Mouse (Mus musculus) limb, embryonic 12.5 days (tissue): ENCODE measurements around the gene Alkbh2. TPM values are rescaled to one million over a fixed set of nuclear protein-coding genes. Genes with fewer than 3 reads are reported as not detected.

Experiments
- ATAC-seq: fragments of 200-750 bp; cut with Nextera tagmentation; 2 replicates; pipeline ENCODE4 v1.8.0; 2017; ENCODE audit warnings: low read depth, moderate TSS enrichment; ENCODE audit not compliant: insufficient number of reproducible peaks, insufficient read depth, low FRiP score, low TSS enrichment
- H3K27ac ChIP-seq: fragments of 300-500 bp; sonication (generic); 2 replicates; pipeline ENCODE4 v1.5.1; 2016; ENCODE audit warnings: mild to moderate bottlenecking, moderate library complexity
- H3K27me3 ChIP-seq: fragments of 300-500 bp; sonication (generic); 2 replicates; pipeline ENCODE4 v1.6.1; 2016; ENCODE audit warnings: mild to moderate bottlenecking, moderate library complexity
- H3K36me3 ChIP-seq: fragments of 300-500 bp; sonication (generic); 2 replicates; pipeline ENCODE4 v1.6.1; 2016; ENCODE audit warnings: mild to moderate bottlenecking, moderate library complexity
- H3K4me1 ChIP-seq: fragments of 300-500 bp; sonication (generic); replicated peaks from 2 replicates; pipeline ENCODE4 v1.6.1; 2016
- H3K4me2 ChIP-seq: fragments of 300-500 bp; sonication (generic); 2 replicates; pipeline ENCODE4 v1.6.1; 2016; ENCODE audit warnings: mild to moderate bottlenecking, moderate library complexity
- H3K4me3 ChIP-seq: fragments of 300-500 bp; sonication (generic); replicated peaks from 2 replicates; pipeline ENCODE4 v1.5.1; 2016; ENCODE audit warnings: mild to moderate bottlenecking
- H3K9ac ChIP-seq: fragments of 300-500 bp; sonication (generic); replicated peaks from 2 replicates; pipeline ENCODE4 v1.6.1; 2016; ENCODE audit warnings: mild to moderate bottlenecking, moderate library complexity
- H3K9me3 ChIP-seq: fragments of 300-500 bp; sonication (generic); 2 replicates; pipeline ENCODE4 v1.6.1; 2016; ENCODE audit warnings: mild to moderate bottlenecking, moderate library complexity
- WGBS: fragments of 180-500 bp; shearing (Covaris S2); methylation state at CpG from one replicate; pipeline ENCODE4 v1.1.7; 2016; 5-methylcytosine and 5-hydroxymethylcytosine counted together
- polyA plus RNA-seq: library from polyadenylated mRNA; unstranded; fragments of >200 nt; fragmentation: Nextera tagmentation; extraction: Ambion mirVana; gene quantifications from 2 replicates; pipeline ENCODE4 v1.2.1, GENCODE M21; 2016

Alkbh2 gene
- polyA plus RNA-seq, 1 experiment from 2014 or later: 16.1 TPM

GRCm38 (mm10) chr5:114139175-114139574 is 11.2 kb upstream of the Alkbh2 start:
- no peak overlapping the region for H3K4me3 ChIP-seq

GRCm38 (mm10) chr5:114138277-114139164 is 10.5 kb upstream of the Alkbh2 start:
- H3K4me2 ChIP-seq: 0 out of 2 replicates have a peak overlapping the region, but pooled peaks have one; percentile 9
- H3K27ac ChIP-seq: peak overlapping the region; percentile 57
- no peaks in the 10 kb centered on the region for H3K27me3 ChIP-seq
- H3K4me1 ChIP-seq: peaks cover 27% of the 10 kb centered on the region
- H3K4me3 ChIP-seq: no peak overlapping the region
- ATAC-seq: peak; percentile 22; the same call in 1 of the 2 replicates
- no peaks in the 10 kb centered on the region for H3K9me3 ChIP-seq
- no peak overlapping the region for H3K9ac ChIP-seq
- peaks cover 64% of the 10 kb centered on the region for H3K36me3 ChIP-seq
- 74% methylated on average over 21 of the region's 21 CpGs for WGBS

More at GRCm38 (mm10) chr5:114139175-114139574, 11.2 kb upstream of the Alkbh2 start:
- Histone ChIP-seq H3K9me3 (no peaks in the 10 kb centered on the region), H3K9ac (no peak overlapping the region), H3K4me2 (0 out of 2 replicates have a peak overlapping the region, but pooled peaks have one; percentile 9), H3K27ac (peak overlapping the region; percentile 57), H3K4me1 (peaks cover 26% of the 10 kb centered on the region), H3K27me3 (no peaks in the 10 kb centered on the region), H3K36me3 (peaks cover 57% of the 10 kb centered on the region)
- ATAC-seq: no peak
- WGBS: 57% methylated on average over 9 of the region's 9 CpGs

GRCm38 (mm10) chr5:114137481-114138276 is 9.7 kb upstream of the Alkbh2 start:
- Histone ChIP-seq H3K9me3 (no peaks in the 10 kb centered on the region), H3K4me1 (peaks cover 32% of the 10 kb centered on the region), H3K27ac (peak overlapping the region; percentile 57; the same call in 1 of the 2 replicates), H3K4me3 (no peak overlapping the region), H3K36me3 (peaks cover 69% of the 10 kb centered on the region), H3K9ac (no peak overlapping the region), H3K27me3 (no peaks in the 10 kb centered on the region), H3K4me2 (no peak overlapping the region)
- no peak for ATAC-seq
- WGBS: 86% methylated on average over 15 of the region's 15 CpGs

GRCm38 (mm10) chr5:114135516-114135915 is 7.5 kb upstream of the Alkbh2 start:
- Histone ChIP-seq H3K9ac (no peak overlapping the region), H3K36me3 (peaks cover 72% of the 10 kb centered on the region), H3K9me3 (no peaks in the 10 kb centered on the region), H3K4me3 (no peak overlapping the region), H3K27ac (no peak overlapping the region), H3K4me1 (peaks cover 43% of the 10 kb centered on the region), H3K27me3 (no peaks in the 10 kb centered on the region), H3K4me2 (no peak overlapping the region)
- WGBS: 89% methylated on average over 10 of the region's 10 CpGs
- no peak for ATAC-seq

- H3K4me2 ChIP-seq: no peak overlapping the region
- peaks cover 39% of the 10 kb centered on the region for H3K4me1 ChIP-seq
- WGBS: 71% methylated on average over 6 of the region's 6 CpGs
- H3K27ac ChIP-seq: no peak overlapping the region
- no peaks in the 10 kb centered on the region for H3K27me3 ChIP-seq
- ATAC-seq: no peak
- peaks cover 59% of the 10 kb centered on the region for H3K36me3 ChIP-seq
- H3K4me3 ChIP-seq: no peak overlapping the region
- no peak overlapping the region for H3K9ac ChIP-seq
- H3K9me3 ChIP-seq: no peaks in the 10 kb centered on the region
These were observed 6.1 kb upstream of the Alkbh2 start for GRCm38 (mm10) chr5:114134091-114134534.

- WGBS: 85% methylated on average over 6 of the region's 6 CpGs
- no peak for ATAC-seq
- peak overlapping the region; percentile 68 for H3K4me2 ChIP-seq
- H3K27ac ChIP-seq: no peak overlapping the region
- peaks cover 30% of the 10 kb centered on the region for H3K4me1 ChIP-seq
- H3K27me3 ChIP-seq: no peaks in the 10 kb centered on the region
- H3K4me3 ChIP-seq: no peak overlapping the region
- H3K9me3 ChIP-seq: no peaks in the 10 kb centered on the region
- peaks cover 47% of the 10 kb centered on the region for H3K36me3 ChIP-seq
- H3K9ac ChIP-seq: no peak overlapping the region
These were observed 4.8 kb upstream of the Alkbh2 start for GRCm38 (mm10) chr5:114132841-114133240.

- peaks cover 33% of the 10 kb centered on the region for H3K4me1 ChIP-seq
- WGBS: under 1% methylated on average over 15 of the region's 15 CpGs
- peak overlapping the region; percentile 85 for H3K27ac ChIP-seq
- peak overlapping the region; percentile 67 for H3K9ac ChIP-seq
- H3K36me3 ChIP-seq: peaks cover 33% of the 10 kb centered on the region
- H3K27me3 ChIP-seq: no peaks in the 10 kb centered on the region
- peak overlapping the region; percentile 68 for H3K4me2 ChIP-seq
- no peak for ATAC-seq
- no peaks in the 10 kb centered on the region for H3K9me3 ChIP-seq
- peak overlapping the region; percentile 65 for H3K4me3 ChIP-seq
These were observed 3.5 kb upstream of the Alkbh2 start for GRCm38 (mm10) chr5:114131521-114131840.

GRCm38 (mm10) chr5:114130698-114131520 is 2.9 kb upstream of the Alkbh2 start:
- Histone ChIP-seq H3K9me3 (no peaks in the 10 kb centered on the region), H3K27me3 (no peaks in the 10 kb centered on the region), H3K4me2 (peak overlapping the region; percentile 68), H3K4me3 (peak overlapping the region; percentile 65), H3K36me3 (peaks cover 30% of the 10 kb centered on the region), H3K27ac (peak overlapping the region; percentile 85), H3K9ac (peak overlapping the region; percentile 68), H3K4me1 (peaks cover 33% of the 10 kb centered on the region)
- ATAC-seq: peak; percentile 97
- WGBS: under 1% methylated on average over 87 of the region's 87 CpGs

GRCm38 (mm10) chr5:114130211-114130605 is 2.2 kb upstream of the Alkbh2 start, which contains the start of gene Ung:
Ung (plus strand) TSS chr5:114130386.
- Histone ChIP-seq H3K4me1 (peaks cover 33% of the 10 kb centered on the region), H3K9ac (peak within 1 kb of the TSS; percentile 68), H3K27me3 (no peaks in the 10 kb centered on the region), H3K4me3 (peak within 1 kb of the TSS; percentile 65), H3K9me3 (no peaks in the 10 kb centered on the region), H3K4me2 (peak within 1 kb of the TSS; percentile 68), H3K36me3 (peaks cover 32% of the 10 kb centered on the region), H3K27ac (peak within 1 kb of the TSS; percentile 85)
- ATAC-seq: no peak; the same call in none of the 2 replicates
- under 1% methylated on average over 29 of the region's 29 CpGs for WGBS

- Histone ChIP-seq H3K4me1 (peaks cover 33% of the 10 kb centered on the region), H3K4me3 (peak overlapping the region; percentile 65), H3K9ac (no peak overlapping the region), H3K4me2 (peak overlapping the region; percentile 68), H3K9me3 (no peaks in the 10 kb centered on the region), H3K27me3 (no peaks in the 10 kb centered on the region), H3K36me3 (peaks cover 34% of the 10 kb centered on the region), H3K27ac (no peak overlapping the region)
- WGBS: 81% methylated on average over 15 of the region's 15 CpGs
- no peak for ATAC-seq
These were observed 1.7 kb upstream of the Alkbh2 start for GRCm38 (mm10) chr5:114129550-114130210.
